Mouse (Mus musculus) cerebellum, adult (tissue): Measurements from ENCODE around the gene Mfsd4b2.

Experiments
- ATAC-seq: cut with Nextera tagmentation; 2 replicates; pipeline ENCODE4 v1.9.2; 2017; ENCODE audit warnings: mild to moderate bottlenecking, moderate library complexity, mixed read lengths; ENCODE audit not compliant: insufficient number of reproducible peaks, low FRiP score, low TSS enrichment

The Mfsd4b2 gene

DNA sequence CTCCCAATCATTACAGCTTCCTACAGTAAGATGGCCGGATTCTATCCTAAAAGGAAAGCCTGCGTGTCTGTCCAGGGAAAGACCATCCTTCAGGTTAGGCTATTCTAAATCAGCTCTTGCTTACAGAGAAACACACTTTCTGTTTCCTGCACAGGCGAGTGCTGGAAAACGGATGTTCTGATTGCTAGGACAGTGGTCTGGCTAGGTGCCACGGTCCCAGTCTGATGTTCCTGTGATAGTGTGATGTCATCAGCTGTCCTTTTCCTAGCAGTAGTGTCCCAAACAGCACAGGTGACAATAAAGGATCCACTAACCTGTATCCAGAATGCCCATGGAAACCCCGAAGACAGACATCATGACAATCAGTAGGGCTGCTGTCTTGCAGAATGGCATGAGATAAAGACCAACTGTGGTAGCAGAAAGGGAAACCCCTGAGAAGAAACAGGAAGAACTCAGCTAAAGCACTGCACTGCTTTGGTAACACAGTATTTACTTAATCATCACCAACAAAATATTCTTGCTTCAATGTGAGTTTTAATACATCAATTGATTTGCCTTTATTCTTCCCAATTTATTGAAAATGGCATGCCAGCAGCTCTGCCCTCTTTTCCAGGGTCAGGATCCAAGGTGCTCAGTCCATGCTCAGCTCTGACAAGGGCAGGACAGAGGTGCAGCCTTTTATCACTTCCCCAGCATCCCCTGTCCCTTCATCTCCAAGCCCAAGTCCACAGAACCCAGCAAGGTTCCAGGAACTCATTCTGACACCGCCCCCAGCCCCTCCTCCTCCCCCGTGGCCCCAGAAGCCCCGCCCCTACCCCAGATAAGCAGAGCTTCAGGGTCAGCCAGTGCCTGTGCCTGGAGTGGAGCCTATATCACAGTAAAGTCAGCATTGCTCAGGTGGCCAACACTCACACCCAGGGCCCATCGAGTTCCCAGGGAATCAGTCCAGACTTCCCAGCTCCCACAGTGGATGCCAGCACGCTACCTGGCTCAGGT is 32.7 kb downstream of the Mfsd4b2 start:
- ATAC-seq = no peak

DNA sequence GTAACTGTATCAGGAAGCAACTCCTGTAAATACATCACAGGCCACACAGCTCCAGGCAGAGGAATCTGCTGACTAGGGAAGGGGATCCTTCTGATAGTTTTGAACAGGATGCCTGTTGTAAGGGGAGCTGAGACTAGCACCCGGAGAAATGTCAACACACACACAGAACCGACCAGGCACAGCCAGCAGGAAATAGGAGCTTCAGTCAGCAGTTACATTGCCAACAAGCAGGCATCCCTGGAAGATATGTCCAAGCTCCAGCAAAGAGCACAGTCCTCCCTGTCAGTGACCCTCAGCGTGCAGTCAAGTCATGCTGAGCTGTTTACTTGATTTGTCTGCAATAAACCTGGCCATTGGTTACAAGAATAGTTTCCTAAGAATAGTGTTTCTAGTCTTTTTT is 38.1 kb downstream of the Mfsd4b2 start:
- no peak for ATAC-seq
